Mouse (Mus musculus) layer of hippocampus, adult 11-12 months (tissue): ENCODE measurements around the gene Afmid.
A peak's percentile ranks its signal among the peaks of the same experiment; 100 is the strongest.
"Not testable (repeated sequence)": the region's sequence is repeated elsewhere in the genome, so short reads cannot be mapped to it uniquely, and the experiment has no call there.

Experiments used
- DNase-seq: peaks from one replicate; pipeline ENCODE4 v3.0.0; 2022; ENCODE audit warnings: low spot score

Gene Afmid

GRCm38 (mm10) chr11:117794035-117794551 lies 31.6 kb upstream of the Afmid start:
- DNase-seq = no peak

GRCm38 (mm10) chr11:117796954-117797353 lies 28.8 kb upstream of the Afmid start:
- no peak for DNase-seq

GRCm38 (mm10) chr11:117797511-117798159 lies 28.1 kb upstream of the Afmid start, which contains the start of gene 6030468B19Rik:
Gene 6030468B19Rik, plus strand, starts transcription at chr11:117797660.
- DNase-seq = no peak

GRCm38 (mm10) chr11:117798160-117798541 lies 27.6 kb upstream of the Afmid start:
- no peak for DNase-seq

GRCm38 (mm10) chr11:117799174-117799573 lies 26.6 kb upstream of the Afmid start:
- DNase-seq = no peak

GRCm38 (mm10) chr11:117800038-117800437 lies 25.7 kb upstream of the Afmid start:
- no peak for DNase-seq

- DNase-seq = no peak
Observed at GRCm38 (mm10) chr11:117801650-117802049, 24.1 kb upstream of the Afmid start.

GRCm38 (mm10) chr11:117803166-117803688 lies 22.5 kb upstream of the Afmid start:
- no peak for DNase-seq

- DNase-seq = no peak
Observed at GRCm38 (mm10) chr11:117806781-117807180, 18.9 kb upstream of the Afmid start.

GRCm38 (mm10) chr11:117809407-117810311 lies 16.1 kb upstream of the Afmid start, which contains the start of the genes Gm20708 and Syngr2:
Gene Gm20708, plus strand, starts transcription at chr11:117809668.
Gene Syngr2, plus strand, starts transcription at chr11:117809668.
- DNase-seq = peak; percentile 56

- peak; percentile 83 for DNase-seq
Observed at GRCm38 (mm10) chr11:117810401-117811046, 15.2 kb upstream of the Afmid start.

GRCm38 (mm10) chr11:117813867-117814266 lies 11.9 kb upstream of the Afmid start:
- no peak for DNase-seq

GRCm38 (mm10) chr11:117814704-117815366 lies 10.9 kb upstream of the Afmid start:
- no peak for DNase-seq

- DNase-seq = not testable (repeated sequence)
Observed at GRCm38 (mm10) chr11:117815850-117816249, 9.9 kb upstream of the Afmid start.

GRCm38 (mm10) chr11:117816389-117816996 lies 9.2 kb upstream of the Afmid start:
- no peak for DNase-seq

- no peak for DNase-seq
Observed at GRCm38 (mm10) chr11:117819095-117819494, 6.6 kb upstream of the Afmid start.

GRCm38 (mm10) chr11:117820173-117820572 lies 5.6 kb upstream of the Afmid start:
- DNase-seq = no peak

GRCm38 (mm10) chr11:117821868-117822267 lies 3.9 kb upstream of the Afmid start:
- no peak for DNase-seq

- DNase-seq = no peak
Observed at GRCm38 (mm10) chr11:117822728-117823241, 2.9 kb upstream of the Afmid start.

- no peak for DNase-seq
Observed at GRCm38 (mm10) chr11:117823411-117823810, 2.3 kb upstream of the Afmid start.
